Mouse (Mus musculus) limb, embryonic 13.5 days (tissue): Measurements from ENCODE around the gene Fyn. TPM values are rescaled to one million over a fixed set of nuclear protein-coding genes. Genes with fewer than 3 reads are reported as not detected.

ENCODE experiments used
- ATAC-seq: fragments of 200-750 bp; cut with Nextera tagmentation; 2 replicates; pipeline ENCODE4 v1.8.0; 2017; ENCODE audit warnings: low read depth, moderate number of reproducible peaks, moderate TSS enrichment; ENCODE audit not compliant: low FRiP score
- H3K27ac ChIP-seq: fragments of 300-500 bp; sonication (generic); 2 replicates; pipeline ENCODE4 v1.5.1; 2015; ENCODE audit warnings: inconsistent platforms, mild to moderate bottlenecking, moderate library complexity
- H3K27me3 ChIP-seq: fragments of 300-500 bp; sonication (generic); 2 replicates; pipeline ENCODE4 v1.6.1; 2015; ENCODE audit warnings: mild to moderate bottlenecking, inconsistent platforms
- H3K36me3 ChIP-seq: fragments of 300-500 bp; sonication (generic); 2 replicates; pipeline ENCODE4 v1.6.1; 2015; ENCODE audit warnings: inconsistent platforms, mild to moderate bottlenecking, moderate library complexity
- H3K4me1 ChIP-seq: fragments of 300-500 bp; sonication (generic); 2 replicates; pipeline ENCODE4 v1.6.1; 2015; ENCODE audit warnings: inconsistent platforms
- H3K4me2 ChIP-seq: fragments of 300-500 bp; sonication (generic); replicated peaks from 2 replicates; pipeline ENCODE4 v1.6.1; 2015; ENCODE audit warnings: inconsistent platforms, mild to moderate bottlenecking, moderate library complexity
- H3K4me3 ChIP-seq: fragments of 300-500 bp; sonication (generic); 2 replicates; pipeline ENCODE4 v1.5.1; 2015; ENCODE audit warnings: moderate library complexity, mild to moderate bottlenecking, inconsistent platforms
- H3K9ac ChIP-seq: fragments of 300-500 bp; sonication (generic); 2 replicates; pipeline ENCODE4 v1.6.1; 2015; ENCODE audit warnings: mild to moderate bottlenecking, inconsistent platforms
- H3K9me3 ChIP-seq: fragments of 300-500 bp; sonication (generic); 2 replicates; pipeline ENCODE4 v1.6.1; 2016; ENCODE audit warnings: inconsistent platforms
- WGBS: fragments of 180-500 bp; shearing (Covaris S2); methylation state at CpG from one replicate; pipeline ENCODE4 v1.1.7; 2015; 5-methylcytosine and 5-hydroxymethylcytosine counted together
- polyA plus RNA-seq: library from polyadenylated mRNA; unstranded; fragments of >200 nt; fragmentation: Nextera tagmentation; extraction: Ambion mirVana; gene quantifications from 2 replicates; pipeline ENCODE4 v1.2.1, GENCODE M21; 2015

Gene Fyn
- polyA plus RNA-seq, 1 experiment from 2014 or later, result 28.0 TPM

GRCm38 (mm10) chr10:39379721-39380370 is 11.2 kb downstream of the Fyn start:
- Histone ChIP-seq H3K4me3 (no peak overlapping the region), H3K9ac (no peak overlapping the region), H3K4me1 (peaks cover 46% of the 10 kb centered on the region), H3K27me3 (no peaks in the 10 kb centered on the region), H3K27ac (no peak overlapping the region), H3K4me2 (no peak overlapping the region), H3K9me3 (no peaks in the 10 kb centered on the region), H3K36me3 (no peaks in the 10 kb centered on the region)
- WGBS, result 62% methylated on average over 5 of the region's 5 CpGs
- no peak for ATAC-seq

- H3K36me3 ChIP-seq, result 0 out of 2 replicates have a peak, but pooled peaks cover 2% of the 10 kb centered on the region
- WGBS, result 84% methylated on average over 8 of the region's 8 CpGs
- peaks cover 20% of the 10 kb centered on the region for H3K4me1 ChIP-seq
These were observed 16.6 kb downstream of the Fyn start for GRCm38 (mm10) chr10:39385259-39385658.

GRCm38 (mm10) chr10:39386203-39386602 is 17.5 kb downstream of the Fyn start:
- Histone ChIP-seq H3K9ac (no peak overlapping the region), H3K9me3 (peaks cover 5% of the 10 kb centered on the region), H3K27me3 (no peaks in the 10 kb centered on the region), H3K4me3 (no peak overlapping the region), H3K4me2 (no peak overlapping the region), H3K36me3 (peaks cover 10% of the 10 kb centered on the region), H3K4me1 (peaks cover 20% of the 10 kb centered on the region), H3K27ac (no peak overlapping the region)
- WGBS, result 73% methylated on average over 15 of the region's 15 CpGs
- ATAC-seq, result 0 out of 2 replicates have a peak, but pooled peaks have one; percentile 24

More at GRCm38 (mm10) chr10:39385259-39385658, 16.6 kb downstream of the Fyn start:
- Histone ChIP-seq H3K4me2 (no peak overlapping the region), H3K9ac (no peak overlapping the region), H3K4me3 (no peak overlapping the region), H3K27me3 (no peaks in the 10 kb centered on the region), H3K9me3 (no peaks in the 10 kb centered on the region), H3K27ac (no peak overlapping the region)
- ATAC-seq, result no peak

GRCm38 (mm10) chr10:39387024-39387423 is 18.4 kb downstream of the Fyn start:
- H3K27ac ChIP-seq, result no peak overlapping the region
- no peak overlapping the region for H3K4me3 ChIP-seq
- no peak for ATAC-seq
- no peak overlapping the region for H3K4me2 ChIP-seq
- H3K4me1 ChIP-seq, result peaks cover 20% of the 10 kb centered on the region
- H3K36me3 ChIP-seq, result peaks cover 16% of the 10 kb centered on the region
- no peaks in the 10 kb centered on the region for H3K27me3 ChIP-seq
- WGBS, result 55% methylated on average over 5 of the region's 5 CpGs
- H3K9ac ChIP-seq, result no peak overlapping the region
- peaks cover 9% of the 10 kb centered on the region for H3K9me3 ChIP-seq

GRCm38 (mm10) chr10:39387556-39387955 is 18.9 kb downstream of the Fyn start:
- H3K4me2 ChIP-seq, result no peak overlapping the region
- 76% methylated on average over 11 of the region's 11 CpGs for WGBS

GRCm38 (mm10) chr10:39388144-39388543 is 19.5 kb downstream of the Fyn start:
- Histone ChIP-seq H3K4me3 (no peak overlapping the region), H3K27me3 (no peaks in the 10 kb centered on the region), H3K27ac (no peak overlapping the region), H3K4me1 (peaks cover 20% of the 10 kb centered on the region), H3K9ac (no peak overlapping the region), H3K4me2 (no peak overlapping the region), H3K36me3 (peaks cover 16% of the 10 kb centered on the region), H3K9me3 (peaks cover 9% of the 10 kb centered on the region)
- 77% methylated on average over 3 of the region's 3 CpGs for WGBS
- ATAC-seq, result no peak

More at GRCm38 (mm10) chr10:39387556-39387955, 18.9 kb downstream of the Fyn start:
- peaks cover 9% of the 10 kb centered on the region for H3K9me3 ChIP-seq
- H3K27ac ChIP-seq, result no peak overlapping the region
- H3K9ac ChIP-seq, result 0 out of 2 replicates have a peak overlapping the region, but pooled peaks have one; percentile 19
- H3K36me3 ChIP-seq, result peaks cover 16% of the 10 kb centered on the region
- ATAC-seq, result no peak
- no peak overlapping the region for H3K4me3 ChIP-seq
- peaks cover 20% of the 10 kb centered on the region for H3K4me1 ChIP-seq
- no peaks in the 10 kb centered on the region for H3K27me3 ChIP-seq

GRCm38 (mm10) chr10:39389451-39389891 is 20.8 kb downstream of the Fyn start:
- 88% methylated on average over 11 of the region's 11 CpGs for WGBS
- no peak overlapping the region for H3K4me2 ChIP-seq
- H3K36me3 ChIP-seq, result peaks cover 16% of the 10 kb centered on the region
- H3K9ac ChIP-seq, result no peak overlapping the region
- ATAC-seq, result no peak
- no peaks in the 10 kb centered on the region for H3K27me3 ChIP-seq
- no peak overlapping the region for H3K27ac ChIP-seq
- no peak overlapping the region for H3K4me3 ChIP-seq
- peaks cover 9% of the 10 kb centered on the region for H3K9me3 ChIP-seq
- H3K4me1 ChIP-seq, result peaks cover 18% of the 10 kb centered on the region

- Histone ChIP-seq H3K4me3 (no peak overlapping the region), H3K27ac (no peak overlapping the region), H3K4me2 (no peak overlapping the region), H3K4me1 (peaks cover 17% of the 10 kb centered on the region), H3K27me3 (no peaks in the 10 kb centered on the region), H3K9me3 (peaks cover 9% of the 10 kb centered on the region), H3K36me3 (peaks cover 23% of the 10 kb centered on the region), H3K9ac (no peak overlapping the region)
- ATAC-seq, result no peak
- 92% methylated on average over 7 of the region's 7 CpGs for WGBS
These were observed 21.9 kb downstream of the Fyn start for GRCm38 (mm10) chr10:39390541-39390940.

- peaks cover 6% of the 10 kb centered on the region for H3K4me1 ChIP-seq
- ATAC-seq, result no peak
- WGBS, result 76% methylated on average over 6 of the region's 6 CpGs
These were observed 24.3 kb downstream of the Fyn start for GRCm38 (mm10) chr10:39392900-39393483.

GRCm38 (mm10) chr10:39395544-39395943 is 26.9 kb downstream of the Fyn start:
- Histone ChIP-seq H3K4me2 (no peak overlapping the region), H3K9me3 (peaks cover 9% of the 10 kb centered on the region), H3K4me3 (no peak overlapping the region), H3K27ac (no peak overlapping the region), H3K36me3 (peaks cover 29% of the 10 kb centered on the region), H3K27me3 (no peaks in the 10 kb centered on the region), H3K4me1 (peaks cover 9% of the 10 kb centered on the region; the same call in 1 of the 2 replicates), H3K9ac (no peak overlapping the region)
- ATAC-seq, result no peak
- 92% methylated on average over 5 of the region's 5 CpGs for WGBS

More at GRCm38 (mm10) chr10:39392900-39393483, 24.3 kb downstream of the Fyn start:
- H3K27me3 ChIP-seq, result no peaks in the 10 kb centered on the region
- no peak overlapping the region for H3K27ac ChIP-seq
- no peak overlapping the region for H3K4me2 ChIP-seq
- H3K9me3 ChIP-seq, result peaks cover 9% of the 10 kb centered on the region
- H3K36me3 ChIP-seq, result peaks cover 25% of the 10 kb centered on the region
- H3K4me3 ChIP-seq, result no peak overlapping the region
- no peak overlapping the region for H3K9ac ChIP-seq

GRCm38 (mm10) chr10:39398924-39399323 is 30.3 kb downstream of the Fyn start:
- Histone ChIP-seq H3K9me3 (no peaks in the 10 kb centered on the region), H3K27me3 (no peaks in the 10 kb centered on the region), H3K4me3 (no peak overlapping the region), H3K27ac (no peak overlapping the region), H3K4me2 (no peak overlapping the region), H3K4me1 (peaks cover 9% of the 10 kb centered on the region; the same call in 1 of the 2 replicates), H3K9ac (no peak overlapping the region), H3K36me3 (peaks cover 30% of the 10 kb centered on the region)
- 76% methylated on average over 7 of the region's 7 CpGs for WGBS
- ATAC-seq, result no peak

- Histone ChIP-seq H3K4me2 (no peak overlapping the region), H3K4me1 (0 out of 2 replicates have a peak, but pooled peaks cover 6% of the 10 kb centered on the region), H3K36me3 (peaks cover 27% of the 10 kb centered on the region), H3K27me3 (no peaks in the 10 kb centered on the region), H3K27ac (no peak overlapping the region), H3K4me3 (no peak overlapping the region), H3K9ac (no peak overlapping the region), H3K9me3 (no peaks in the 10 kb centered on the region)
- ATAC-seq, result no peak
- WGBS, result 90% methylated on average over 5 of the region's 5 CpGs
These were observed 31.5 kb downstream of the Fyn start for GRCm38 (mm10) chr10:39400155-39400554.
